Mouse (Mus musculus) lung, adult 2 months (tissue): ENCODE measurements at regions not wholly inside any gene's neighbourhood (a gene's known extent, or its start where the extent isn't known, plus 50 kb on each side); places are given as distances from the start of the nearest gene placed in this dataset.

Experiments
- DNase-seq: peaks from one replicate; pipeline ENCODE4 v3.0.0; 2022
- H3K4me1 ChIP-seq: fragments of 200-500 bp; 2 replicates; pipeline ENCODE4 v1.6.1; 2011; ENCODE audit warnings: low read length; ENCODE audit not compliant: control insufficient read depth, insufficient read depth
- H3K4me3 ChIP-seq: fragments of 200-500 bp; replicated peaks from 2 replicates; pipeline ENCODE3; 2011; ENCODE audit warnings: low read depth, mild to moderate bottlenecking, control low read depth, low read length; ENCODE audit errors: extremely low read depth
- CTCF ChIP-seq: fragments of 200-500 bp; IDR thresholded peaks from 2 replicates; pipeline ENCODE4 v1.5.1; 2011; ENCODE audit warnings: mild to moderate bottlenecking, low read length, control low read depth; ENCODE audit not compliant: insufficient read depth
- POLR2A ChIP-seq: fragments of 200-500 bp; IDR thresholded peaks from 2 replicates; pipeline ENCODE4 v1.6.1; 2011; ENCODE audit warnings: low read depth, mild to moderate bottlenecking, control low read depth, low read length, borderline replicate concordance; ENCODE audit errors: extremely low read depth
- WGBS: fragments of 180-500 bp; shearing (Covaris S2); methylation state at CpG from one replicate; pipeline ENCODE4 v1.1.7; 2018; 5-methylcytosine and 5-hydroxymethylcytosine counted together

DNA sequence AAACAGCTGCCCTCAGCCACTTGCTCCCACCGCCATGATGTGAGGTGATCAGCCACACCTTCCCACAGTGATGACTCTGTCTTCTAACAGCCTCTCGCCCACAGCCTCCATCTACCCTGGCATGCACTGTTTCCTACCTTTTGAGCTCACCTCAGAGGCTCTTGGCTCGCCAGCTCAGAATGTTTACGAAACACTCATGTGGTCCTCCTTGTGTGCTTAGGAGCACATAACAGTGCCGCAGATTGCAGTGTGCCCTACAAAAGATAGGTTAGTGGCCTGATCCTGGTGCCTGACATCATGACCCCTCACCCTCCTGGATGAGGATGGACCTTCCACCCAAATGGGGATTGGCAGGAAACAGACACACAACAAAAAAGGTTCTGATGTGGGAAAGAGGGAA is 134.3 kb upstream of the Irf2bp2 start:
- 78% methylated on average over 5 of the region's 5 CpGs for WGBS
- no peaks in the 10 kb centered on the region; the same call in 1 of the 2 replicates for H3K4me1 ChIP-seq
- TF ChIP-seq POLR2A (no peak), CTCF (no peak)
- no peak overlapping the region for H3K4me3 ChIP-seq
- no peak for DNase-seq

DNA sequence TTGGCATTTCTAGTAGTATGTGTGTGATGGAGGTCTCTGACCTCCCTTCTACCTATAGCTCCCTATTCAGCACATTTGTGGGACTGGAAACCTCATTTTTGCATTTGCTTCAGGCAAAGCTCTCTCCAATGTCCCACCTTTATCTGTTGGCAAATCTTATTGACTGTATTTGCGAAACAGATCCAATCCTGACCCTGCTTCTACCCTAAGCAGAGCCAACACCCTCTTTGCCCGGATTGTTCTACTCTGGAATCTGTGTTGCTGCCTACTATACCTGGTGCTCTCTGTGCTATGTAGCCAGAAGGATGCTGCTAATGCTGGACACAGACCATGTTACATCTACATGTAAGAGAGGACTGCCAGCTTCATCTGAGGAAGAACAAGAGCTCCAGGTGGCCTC is 133.3 kb upstream of the Irf2bp2 start:
- WGBS, result 85% methylated on average over 2 of the region's 2 CpGs
- TF ChIP-seq POLR2A (no peak), CTCF (no peak)
- no peak for DNase-seq
- Histone ChIP-seq H3K4me1 (no peaks in the 10 kb centered on the region; the same call in 1 of the 2 replicates), H3K4me3 (no peak overlapping the region)

DNA sequence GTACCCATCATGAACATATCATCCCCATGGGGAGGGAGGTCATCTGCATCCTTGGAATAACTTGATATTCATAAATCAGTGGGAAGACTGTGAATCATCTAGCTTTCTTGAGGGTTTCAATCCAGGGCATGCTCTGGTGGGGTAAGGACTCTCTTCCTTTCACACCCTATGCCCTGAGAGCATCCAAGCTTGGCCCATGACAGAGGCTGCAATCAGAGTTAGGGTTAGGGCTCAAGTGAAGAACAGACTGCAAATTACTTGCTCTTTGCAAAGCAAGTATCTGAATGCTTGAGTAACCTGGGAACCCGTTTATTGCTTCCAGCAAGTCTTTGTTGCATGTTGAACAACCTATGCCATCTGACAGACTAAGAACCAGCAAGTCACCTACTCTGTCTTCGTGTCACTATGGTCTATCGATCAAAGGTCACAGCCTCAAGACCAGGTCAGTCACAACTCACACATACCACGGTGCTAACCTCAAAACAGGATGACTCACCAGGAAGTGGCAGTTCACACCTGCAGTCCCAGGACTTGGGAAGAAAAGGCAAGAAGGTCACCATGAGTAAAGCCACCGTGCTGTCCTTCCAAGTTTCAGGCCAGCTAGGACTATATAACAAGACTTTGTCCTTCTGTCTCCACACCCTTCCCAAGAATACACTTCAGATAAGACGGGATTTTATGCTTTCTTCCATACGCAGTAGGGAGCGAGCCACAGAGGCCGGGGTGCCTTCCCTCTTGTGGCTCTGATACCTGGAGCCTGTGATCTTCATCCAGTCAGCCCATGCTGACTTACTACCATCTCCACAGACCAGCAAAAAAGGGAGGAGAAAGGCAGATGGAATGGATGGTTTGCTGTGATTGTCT is 129.7 kb upstream of the Irf2bp2 start:
- 76% methylated on average over 9 of the region's 9 CpGs for WGBS
- H3K4me3 ChIP-seq, result no peak overlapping the region
- H3K4me1 ChIP-seq, result peaks cover 5% of the 10 kb centered on the region
- TF ChIP-seq CTCF, result no peak
- TF ChIP-seq POLR2A, result no peak
- no peak for DNase-seq

DNA sequence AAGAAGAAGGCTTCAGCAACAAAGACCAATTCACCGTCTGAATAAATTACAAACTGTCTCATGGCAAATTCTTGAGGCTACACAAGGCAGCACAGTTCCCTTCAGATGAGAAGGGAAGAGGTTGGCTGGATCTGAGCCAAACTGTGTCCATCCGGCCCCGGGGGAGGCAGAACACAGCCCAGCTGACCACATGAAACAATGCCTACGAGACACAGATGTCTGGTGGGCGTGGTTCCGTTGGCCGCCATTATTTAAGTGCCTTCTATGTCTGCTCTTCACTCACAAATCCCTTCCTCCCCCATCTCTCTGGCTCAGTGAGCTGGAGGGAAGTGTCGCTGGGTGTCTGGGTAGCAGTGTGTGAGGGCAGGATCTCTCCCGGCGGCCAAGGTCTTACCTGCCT is 127.8 kb upstream of the Irf2bp2 start:
- 35% methylated on average over 10 of the region's 10 CpGs for WGBS
- peaks cover 5% of the 10 kb centered on the region for H3K4me1 ChIP-seq

DNA sequence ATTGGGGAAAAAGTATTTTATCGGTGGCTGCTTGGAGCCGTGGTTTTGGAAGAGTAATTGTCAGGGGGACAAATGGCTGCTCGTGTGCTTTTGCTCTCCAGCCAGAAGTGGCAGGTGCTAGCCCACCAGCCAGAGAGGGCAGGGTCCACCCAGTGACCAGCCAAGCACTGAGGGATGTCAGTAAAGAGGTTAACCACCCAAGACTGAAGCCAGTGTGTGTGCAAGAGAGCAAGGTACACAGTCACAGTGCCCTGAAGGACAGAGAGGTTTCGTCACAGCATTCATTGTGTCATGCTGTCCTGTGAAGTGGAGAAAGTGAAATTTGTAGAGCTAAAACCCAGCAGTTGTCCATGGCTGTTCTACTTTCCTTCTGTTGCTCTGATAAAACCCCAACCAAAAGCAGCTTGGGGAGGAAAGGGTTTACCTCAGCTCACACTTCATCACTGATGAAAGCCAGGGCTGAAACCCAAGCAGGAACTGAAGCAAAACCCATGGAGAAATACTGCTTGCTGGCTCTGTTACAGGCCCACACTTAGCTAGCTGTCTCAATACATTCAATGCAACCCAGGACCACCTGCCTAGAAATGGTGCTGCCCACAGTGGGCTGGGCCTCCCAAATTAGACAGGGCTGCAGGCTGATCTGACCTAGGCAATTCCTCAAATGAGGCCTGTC is 126.8 kb upstream of the Irf2bp2 start:
- TF ChIP-seq CTCF, result no peak
- TF ChIP-seq POLR2A, result no peak
- H3K4me1 ChIP-seq, result peaks cover 5% of the 10 kb centered on the region
- 79% methylated on average over 4 of the region's 4 CpGs for WGBS
- DNase-seq, result no peak
- H3K4me3 ChIP-seq, result no peak overlapping the region

More for the DNA sequence above, 127.8 kb upstream of the Irf2bp2 start:
- no peak for DNase-seq
- H3K4me3 ChIP-seq, result no peak overlapping the region
- TF ChIP-seq POLR2A (no peak), CTCF (no peak)

DNA sequence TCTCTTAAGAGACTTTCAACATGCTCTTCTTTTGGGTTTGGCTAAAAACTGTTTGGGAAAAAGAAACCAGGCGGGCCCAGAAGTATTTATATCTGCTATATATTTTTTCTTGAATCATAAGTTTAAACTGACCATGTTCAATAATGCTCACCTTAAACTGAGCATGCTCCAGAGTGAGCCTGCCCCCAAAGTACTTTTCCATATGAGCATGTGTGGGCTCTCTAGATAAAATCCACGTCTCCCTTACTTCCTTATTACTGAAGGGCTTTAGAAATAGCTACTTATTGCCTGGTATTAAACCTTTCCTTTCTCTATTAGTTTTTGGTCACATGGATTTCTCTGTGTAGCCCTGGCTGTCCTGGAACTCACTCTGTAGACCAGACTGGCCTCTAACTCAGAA is 126.0 kb upstream of the Irf2bp2 start:
- TF ChIP-seq POLR2A, result no peak
- TF ChIP-seq CTCF, result no peak
- WGBS, result 86% methylated on average over 2 of the region's 2 CpGs
- Histone ChIP-seq H3K4me3 (no peak overlapping the region), H3K4me1 (peaks cover 5% of the 10 kb centered on the region)
- DNase-seq, result no peak

DNA sequence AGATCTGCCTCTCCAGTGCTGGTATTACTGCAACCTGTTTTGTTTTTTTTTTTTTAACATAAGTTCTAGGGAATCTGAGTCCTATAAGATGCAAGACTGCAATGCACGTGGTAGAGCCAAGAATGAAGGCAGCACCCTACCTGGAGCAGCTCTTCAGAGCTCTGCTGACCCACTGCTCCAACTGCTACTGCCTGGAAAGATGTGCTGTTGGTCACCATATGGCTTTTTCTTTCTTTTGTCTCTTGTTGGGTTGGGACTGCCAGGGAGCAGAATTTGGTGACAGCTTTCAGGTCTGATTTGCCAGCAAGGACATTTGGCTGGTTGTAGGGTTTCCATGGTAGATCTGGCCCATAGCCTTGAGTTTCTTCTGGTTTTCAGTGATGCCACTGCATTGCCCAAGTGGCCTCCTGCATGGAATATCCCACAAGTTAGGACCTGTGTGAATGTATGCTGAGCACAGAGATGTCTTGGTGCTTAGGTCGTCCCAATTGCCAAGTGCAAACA is 123.9 kb upstream of the Irf2bp2 start:
- H3K4me3 ChIP-seq, result no peak overlapping the region
- TF ChIP-seq CTCF (no peak), POLR2A (no peak)
- WGBS, result 77% methylated on average over 2 of the region's 2 CpGs
- no peak for DNase-seq
- peaks cover 5% of the 10 kb centered on the region for H3K4me1 ChIP-seq

DNA sequence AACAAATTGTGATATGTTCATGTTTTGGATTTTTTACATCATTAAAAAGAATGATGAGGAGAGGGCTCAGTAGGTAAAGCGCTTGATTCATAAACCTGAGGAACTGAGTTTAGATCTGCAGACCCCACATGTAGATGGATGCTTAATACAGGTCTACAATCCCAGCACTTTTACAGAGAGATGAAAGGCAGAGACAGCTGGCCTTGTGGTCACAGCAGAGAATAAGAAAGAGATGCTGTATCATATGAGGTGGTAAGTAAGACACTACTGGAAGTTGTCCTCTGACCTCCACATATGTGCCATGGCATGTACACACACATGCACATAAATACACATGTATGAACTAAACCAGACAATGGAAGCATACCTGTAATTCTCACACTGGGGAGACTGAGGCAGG is 121.9 kb upstream of the Irf2bp2 start:
- TF ChIP-seq POLR2A, result no peak
- TF ChIP-seq CTCF, result no peak
- no peak for DNase-seq
- H3K4me1 ChIP-seq, result no peaks in the 10 kb centered on the region
- 100% methylated on average over 1 of the region's 1 CpGs for WGBS
- H3K4me3 ChIP-seq, result no peak overlapping the region

DNA sequence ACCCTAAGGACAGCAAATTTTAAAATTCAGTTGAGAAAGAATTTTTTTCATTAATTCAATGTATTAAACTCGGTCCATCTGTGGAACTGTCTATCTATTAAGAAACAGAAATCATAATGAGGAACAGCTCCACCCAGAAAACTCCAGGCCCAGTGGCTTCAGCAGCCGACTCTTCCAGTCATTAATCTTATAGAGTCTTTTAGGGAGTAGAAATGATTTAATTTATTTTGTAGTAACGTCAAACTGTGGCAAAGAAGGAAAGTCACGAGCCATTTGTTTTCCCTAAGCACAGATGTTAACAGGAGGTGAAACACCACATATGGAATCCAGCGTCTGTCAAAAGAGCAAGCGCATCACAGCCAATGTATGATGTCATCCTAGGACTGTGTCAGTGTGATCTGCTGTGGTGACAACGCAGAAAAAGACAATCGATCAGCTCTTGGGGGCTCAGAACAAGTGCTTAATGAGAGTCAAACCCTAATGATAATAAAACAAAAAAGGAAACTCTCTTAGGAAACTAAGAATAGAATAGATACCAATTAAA is 119.9 kb upstream of the Irf2bp2 start:
- 63% methylated on average over 8 of the region's 8 CpGs for whole genome bisulfite sequencing
- TF ChIP-seq POLR2A (no peak), CTCF (no peak)
- no peak for DNase-seq
- Histone ChIP-seq H3K4me3 (no peak overlapping the region), H3K4me1 (no peaks in the 10 kb centered on the region)
